Mouse (Mus musculus): ENCODE results near the gene Bnip1.

Bnip1 gene

DNA sequence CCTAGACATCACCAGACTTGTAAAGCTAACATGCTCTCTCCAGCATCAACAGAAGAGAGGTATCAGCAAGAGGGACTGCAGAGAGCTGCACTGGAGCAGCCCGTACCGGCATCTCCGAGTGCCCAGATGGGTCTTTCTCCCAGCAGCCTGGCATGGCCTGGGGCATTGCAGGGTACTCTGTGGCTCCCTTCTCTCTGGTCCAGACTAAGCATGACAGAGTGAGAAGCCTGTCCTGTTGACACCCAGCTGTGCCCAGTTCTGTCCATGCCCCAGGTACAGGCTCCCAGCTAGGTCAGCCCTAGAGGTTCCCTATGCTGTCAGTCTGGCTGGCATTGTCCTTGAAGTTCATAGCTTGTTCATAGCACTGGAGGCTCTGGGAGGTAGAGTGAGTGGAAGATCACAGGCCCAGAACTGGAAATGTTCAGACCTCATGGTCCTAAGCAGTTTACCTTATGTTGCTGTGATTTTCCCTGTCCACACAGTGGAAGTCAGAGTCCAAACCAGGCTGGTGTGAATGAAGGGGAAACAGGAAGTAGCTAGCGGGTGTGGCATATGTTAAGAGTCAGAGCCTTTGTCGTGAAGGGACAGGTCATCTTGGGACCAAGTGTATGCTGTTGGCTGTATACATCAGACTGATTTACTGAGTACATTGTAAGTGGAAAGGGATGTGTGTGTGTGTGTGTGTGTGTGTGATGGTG is 12.4 kb downstream of the Bnip1 start:
- no peak for DNase-seq (ENCODE audit: low spot score in 2 of 2)

GRCm38 (mm10) chr17:26794744-26795143 is 13.9 kb downstream of the Bnip1 start:
- peak; percentile 32 to 39 for DNase-seq (ENCODE audit: low spot score in 2 of 2)

DNA sequence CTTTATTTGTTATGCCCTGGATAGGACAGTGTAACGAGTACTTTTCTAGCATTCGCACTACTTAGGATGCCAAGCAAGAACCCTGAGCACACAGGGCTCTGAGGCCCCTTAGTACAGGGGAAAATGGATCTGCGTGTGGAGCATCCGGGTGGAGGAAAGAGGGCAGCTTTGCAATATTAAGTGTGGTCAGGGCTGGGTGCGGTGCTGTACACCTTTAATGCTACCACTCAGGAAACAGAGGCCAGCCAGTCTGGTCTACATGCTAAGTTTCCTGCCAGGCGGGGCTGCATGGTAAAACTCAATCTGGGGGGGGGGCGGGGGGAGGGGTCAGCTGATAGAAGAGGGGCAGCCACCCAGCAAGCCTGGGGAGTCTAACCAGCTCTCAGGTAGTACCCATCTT is 14.5 kb downstream of the Bnip1 start:
- DNase-seq (ENCODE audit: low spot score in 2 of 2): no peak

DNA sequence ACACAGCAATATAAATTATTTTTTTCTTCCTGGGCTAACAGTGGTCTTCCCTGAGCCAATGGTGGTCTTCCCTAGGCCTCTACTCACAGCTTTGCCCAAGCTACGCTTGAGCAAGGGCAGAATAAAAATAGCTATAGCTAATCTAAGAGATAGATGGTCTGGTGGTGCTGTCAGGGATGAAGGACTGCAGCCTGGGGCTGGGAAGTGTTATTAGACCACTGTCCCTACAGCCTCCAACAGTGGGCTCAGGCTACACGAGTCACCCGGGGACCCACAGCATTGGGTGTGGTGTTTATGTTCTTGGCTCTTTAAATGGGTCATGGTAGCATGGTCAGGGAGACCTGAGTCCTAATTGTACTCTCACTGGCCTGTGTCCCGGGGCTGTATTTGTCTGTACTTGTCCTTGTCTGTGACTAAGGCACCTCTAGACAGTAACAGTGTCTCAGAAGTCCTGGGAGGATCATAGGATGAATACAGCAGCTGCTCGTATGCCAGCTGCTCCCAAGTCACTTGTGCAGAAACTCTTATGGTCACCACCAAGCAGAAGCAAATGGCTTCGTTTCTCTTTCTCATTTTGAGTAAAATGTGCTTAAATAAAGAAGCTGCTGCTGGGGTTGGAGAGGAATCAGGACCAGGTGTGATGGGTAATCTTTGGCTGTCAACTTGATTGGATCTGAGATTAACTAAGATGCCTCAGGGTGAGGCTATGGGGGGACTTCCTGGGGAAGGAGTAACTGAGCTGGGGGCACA is 16.7 kb downstream of the Bnip1 start:
- no peak for DNase-seq (ENCODE audit: low spot score in 2 of 2)

- no peak for DNase-seq (ENCODE audit: low spot score in 2 of 2)
Measured at GRCm38 (mm10) chr17:26802886-26803285, 22.0 kb downstream of the Bnip1 start.

- DNase-seq (ENCODE audit: low spot score in 2 of 2): no peak
Measured at GRCm38 (mm10) chr17:26812607-26813006, 31.7 kb downstream of the Bnip1 start.

DNA sequence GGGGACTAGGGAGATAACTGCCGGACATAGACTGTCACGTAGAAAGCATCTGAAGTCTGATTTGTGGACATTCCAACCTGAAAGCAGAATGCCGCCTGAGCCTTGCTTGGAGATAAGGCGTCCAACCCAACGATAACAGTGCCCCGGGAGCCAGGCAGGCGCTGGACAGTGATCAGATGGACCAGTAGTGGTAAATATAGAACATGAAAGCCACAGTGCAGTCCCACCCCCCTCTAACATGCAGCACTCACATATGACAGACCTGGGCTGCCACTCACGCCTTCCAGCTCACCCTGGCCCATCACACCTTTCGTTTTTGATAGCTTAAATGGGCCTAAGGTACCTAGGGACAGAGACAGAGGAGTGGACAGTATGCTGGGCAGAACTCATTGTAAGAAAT is 32.6 kb downstream of the Bnip1 start:
- DNase-seq (ENCODE audit: low spot score in 2 of 2): no peak

DNA sequence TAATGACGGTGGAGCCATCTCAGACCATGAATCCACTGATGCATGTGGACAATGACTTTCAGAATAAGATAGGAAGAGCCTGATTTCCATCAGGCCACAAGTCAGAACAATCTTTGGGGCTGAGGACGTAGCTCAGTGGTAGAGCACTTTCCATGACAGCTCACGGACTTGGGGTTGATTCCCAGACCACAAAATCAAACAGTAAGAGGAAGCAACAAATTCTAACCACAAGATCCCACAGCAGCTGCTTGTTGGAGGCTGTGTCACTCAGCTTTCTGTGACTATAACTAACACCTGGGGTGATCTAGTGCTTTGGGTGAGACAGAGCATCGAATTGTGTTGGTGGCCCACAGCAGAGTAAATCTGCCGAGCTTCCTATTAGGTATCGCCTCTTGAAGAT is 35.9 kb downstream of the Bnip1 start:
- DNase-seq (ENCODE audit: low spot score in 2 of 2): no peak

DNA sequence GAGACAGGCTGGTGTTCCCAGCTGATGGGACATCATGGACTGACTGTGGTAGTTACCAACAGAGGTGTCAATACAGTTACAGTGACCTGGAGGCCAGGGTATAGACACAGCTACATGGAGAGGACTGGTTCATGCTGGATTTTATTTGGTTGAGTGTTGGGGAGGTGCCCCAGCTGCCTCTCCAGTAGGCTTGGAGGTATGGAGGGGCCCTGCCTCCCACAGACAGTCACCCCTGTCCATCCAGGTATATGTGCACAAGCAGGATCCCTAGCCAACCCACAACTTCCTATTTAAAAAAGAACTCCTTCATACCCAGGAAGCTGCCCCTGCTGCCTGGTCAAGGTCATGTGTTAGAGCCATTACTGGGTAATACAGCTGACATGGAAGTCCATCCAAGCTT is 36.9 kb downstream of the Bnip1 start:
- no peak for DNase-seq (ENCODE audit: low spot score in 2 of 2)

GRCm38 (mm10) chr17:26826131-26826530 is 45.3 kb downstream of the Bnip1 start:
- DNase-seq (ENCODE audit: low spot score in 2 of 2): no peak

DNA sequence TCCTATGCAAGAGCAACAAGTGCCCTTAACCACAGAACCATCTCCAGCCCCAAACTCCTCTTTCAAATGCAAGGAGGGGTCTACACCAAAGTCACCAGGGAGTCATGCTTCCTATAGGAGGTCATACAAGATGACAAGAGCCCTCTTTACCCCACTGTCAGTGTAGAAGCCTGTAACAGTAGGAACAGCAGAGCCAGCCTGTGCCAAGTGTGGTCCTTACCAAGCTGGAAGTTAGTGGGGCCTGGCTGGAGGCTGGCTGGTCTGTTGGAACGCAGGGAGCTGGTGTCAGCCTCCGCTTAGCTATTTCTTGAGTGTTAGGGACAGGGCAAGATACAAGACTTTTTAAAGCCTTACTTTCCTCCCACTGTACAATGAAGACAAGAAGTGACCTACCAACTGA is 52.9 kb downstream of the Bnip1 start:
- no peak for DNase-seq (ENCODE audit: low spot score in 2 of 2)

- no peak for DNase-seq (ENCODE audit: low spot score in 2 of 2)
Measured at GRCm38 (mm10) chr17:26834302-26834965, 53.6 kb downstream of the Bnip1 start.

DNA sequence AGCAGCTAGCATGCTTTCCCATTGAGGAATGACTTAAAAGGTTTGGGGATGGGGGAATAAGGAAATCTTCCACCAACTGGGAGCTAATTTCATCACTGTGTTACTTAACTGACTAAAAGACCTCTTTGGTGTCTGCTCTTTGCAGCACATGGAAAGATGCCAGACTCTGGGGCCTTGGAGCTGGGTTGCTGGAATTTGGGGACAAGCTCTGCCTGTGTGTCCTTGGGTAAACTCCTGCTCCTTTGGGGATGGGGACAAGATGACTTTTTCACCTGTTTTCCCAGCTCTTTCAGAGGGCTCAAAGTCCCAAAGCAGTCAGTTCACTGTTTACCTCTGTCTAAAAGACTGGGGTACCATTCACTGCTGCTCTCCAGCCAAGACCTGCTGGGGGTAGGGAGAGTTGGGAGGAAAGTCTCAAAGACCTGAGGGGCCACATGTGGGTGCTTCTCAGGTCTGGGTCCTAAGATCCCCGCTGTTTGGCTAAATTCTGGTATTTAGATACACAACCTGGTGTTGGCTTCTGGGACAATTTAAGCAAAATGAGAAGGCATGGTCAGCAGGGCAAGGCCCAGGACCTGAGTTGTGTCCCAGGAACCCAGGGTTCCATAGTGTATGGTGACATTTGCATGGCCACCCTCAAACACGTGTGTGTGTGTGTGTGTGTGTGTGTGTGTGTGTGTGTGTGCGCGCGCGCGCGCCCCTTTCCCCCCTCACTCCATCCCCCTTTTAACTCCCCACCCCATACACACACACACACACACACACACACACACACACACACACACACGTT is 54.3 kb downstream of the Bnip1 start:
- DNase-seq (ENCODE audit: low spot score in 2 of 2): no peak

DNA sequence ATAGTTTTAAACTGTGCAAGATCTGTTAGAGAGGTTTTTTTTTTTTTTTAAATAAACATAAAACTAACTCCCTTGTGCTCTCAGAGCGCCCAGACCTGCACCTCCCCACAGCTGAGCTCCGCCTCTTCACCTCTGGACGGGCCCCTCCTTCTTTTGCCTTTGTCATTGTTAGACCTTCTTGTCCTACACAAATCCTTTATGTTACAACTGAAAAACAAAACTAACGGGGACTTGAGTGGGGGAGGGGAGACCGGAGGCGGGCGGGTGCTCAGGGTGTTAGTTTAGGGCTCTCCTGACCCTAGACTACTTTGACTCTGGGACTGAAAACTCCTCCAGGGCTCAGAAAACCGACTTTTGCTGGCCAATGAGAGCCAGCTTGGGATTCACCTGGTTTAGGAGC is 55.1 kb downstream of the Bnip1 start:
- no peak for DNase-seq (ENCODE audit: low spot score in 2 of 2)

- no peak for DNase-seq (ENCODE audit: low spot score in 2 of 2)
Measured at GRCm38 (mm10) chr17:26836377-26836776, 55.5 kb downstream of the Bnip1 start.

- DNase-seq (ENCODE audit: low spot score in 2 of 2): no peak
Measured at GRCm38 (mm10) chr17:26836786-26837545, 56.1 kb downstream of the Bnip1 start.

- no peak for DNase-seq (ENCODE audit: low spot score in 2 of 2)
Measured at GRCm38 (mm10) chr17:26837546-26837985, 56.7 kb downstream of the Bnip1 start.

GRCm38 (mm10) chr17:26838191-26838910 is 57.5 kb downstream of the Bnip1 start:
- DNase-seq (ENCODE audit: low spot score in 2 of 2): no peak

GRCm38 (mm10) chr17:26838911-26839717 is 58.2 kb downstream of the Bnip1 start:
- DNase-seq (ENCODE audit: low spot score in 2 of 2): no peak

All from frontal cortex, postnatal 25 days (tissue).